Mouse (Mus musculus) hindbrain, embryonic 11.5 days (tissue): ENCODE data around the gene St8sia1. TPM values are rescaled to one million over a fixed set of nuclear protein-coding genes. Genes with fewer than 3 reads are reported as not detected.
"Not testable (repeated sequence)": the region's sequence is repeated elsewhere in the genome, so short reads cannot be mapped to it uniquely, and the experiment has no call there.

Source experiments
- ATAC-seq: fragments of 200-750 bp; cut with Nextera tagmentation; 2 replicates; pipeline ENCODE4 v1.8.0; 2017; ENCODE audit warnings: mild to moderate bottlenecking, moderate TSS enrichment, moderate library complexity; ENCODE audit not compliant: low FRiP score
- DNase-seq: peaks from one replicate; pipeline ENCODE4 v3.0.0-alpha.2; 2015; ENCODE audit warnings: low spot score
- H3K27ac ChIP-seq: fragments of 300-500 bp; sonication (generic); 2 replicates; pipeline ENCODE4 v1.5.1; 2014; ENCODE audit warnings: mild to moderate bottlenecking, low read depth, low read length
- H3K27me3 ChIP-seq: fragments of 300-500 bp; sonication (generic); 2 replicates; pipeline ENCODE4 v1.6.1; 2014; ENCODE audit warnings: mild to moderate bottlenecking, low read length, moderate library complexity, mixed read lengths; ENCODE audit not compliant: control insufficient read depth, insufficient read depth
- H3K36me3 ChIP-seq: fragments of 300-500 bp; sonication (generic); 2 replicates; pipeline ENCODE4 v1.6.1; 2014; ENCODE audit warnings: mild to moderate bottlenecking, low read length, moderate library complexity, mixed read lengths; ENCODE audit not compliant: control insufficient read depth, insufficient read depth
- H3K4me1 ChIP-seq: fragments of 300-500 bp; sonication (generic); replicated peaks from 2 replicates; pipeline ENCODE4 v1.6.1; 2014; ENCODE audit warnings: low read length, mixed read lengths; ENCODE audit not compliant: control insufficient read depth, insufficient read depth
- H3K4me2 ChIP-seq: fragments of 300-500 bp; sonication (generic); replicated peaks from 2 replicates; pipeline ENCODE4 v1.6.1; 2014; ENCODE audit warnings: mild to moderate bottlenecking, low read depth, low read length
- H3K4me3 ChIP-seq: fragments of 300-500 bp; sonication (generic); 2 replicates; pipeline ENCODE4 v1.5.1; 2014; ENCODE audit warnings: low read depth, low read length
- H3K9ac ChIP-seq: fragments of 300-500 bp; sonication (generic); 2 replicates; pipeline ENCODE4 v1.6.1; 2014; ENCODE audit warnings: low read depth, low read length
- H3K9me3 ChIP-seq: fragments of 300-500 bp; sonication (generic); 2 replicates; pipeline ENCODE4 v1.6.1; 2016; ENCODE audit warnings: low read length; ENCODE audit not compliant: control insufficient read depth
- WGBS: fragments of 180-500 bp; shearing (Covaris S2); extraction: QIAGEN DNeasy Blood & Tissue Kit; methylation state at CpG from one replicate; pipeline ENCODE4 v1.1.7; 2014; 5-methylcytosine and 5-hydroxymethylcytosine counted together
- polyA plus RNA-seq: library from polyadenylated mRNA; unstranded; fragments of >200 nt; fragmentation: Nextera tagmentation; extraction: Ambion mirVana; gene quantifications from 2 replicates; pipeline ENCODE4 v1.2.1, GENCODE M21; 2014

The St8sia1 gene
- polyA plus RNA-seq = 5.1 and 6.3 TPM in 2 replicates

- Histone ChIP-seq H3K9ac (peak within 1 kb of the TSS; percentile 86), H3K36me3 (no peaks in the 10 kb centered on the region), H3K9me3 (no peaks in the 10 kb centered on the region), H3K4me1 (no peaks in the 10 kb centered on the region), H3K4me3 (peak within 1 kb of the TSS; percentile 67), H3K27me3 (no peaks in the 10 kb centered on the region), H3K27ac (peak within 1 kb of the TSS; percentile 94), H3K4me2 (peak within 1 kb of the TSS; percentile 76)
- 1% methylated on average over 45 of the region's 45 CpGs for WGBS
- ATAC-seq (peak; percentile 81), DNase-seq (peak; percentile 76)
Measured at GRCm38 (mm10) chr6:142964076-142964530, at the start of gene St8sia1. TSS of gene St8sia1 (minus strand) at chr6:142964452.

GRCm38 (mm10) chr6:143012513-143013215 lies 48.4 kb upstream of the St8sia1 start:
- ATAC-seq = no peak
- no peak overlapping the region for H3K9ac ChIP-seq
- no peak overlapping the region for H3K27ac ChIP-seq
- H3K4me2 ChIP-seq = no peak overlapping the region
- DNase-seq = no peak
- H3K36me3 ChIP-seq = 0 out of 2 replicates have a peak, but pooled peaks cover 3% of the 10 kb centered on the region
- H3K27me3 ChIP-seq = no peaks in the 10 kb centered on the region
- no peaks in the 10 kb centered on the region for H3K4me1 ChIP-seq
- 94% methylated on average over 15 of the region's 15 CpGs for WGBS
- H3K9me3 ChIP-seq = no peaks in the 10 kb centered on the region
- no peak overlapping the region for H3K4me3 ChIP-seq

- ATAC-seq (no peak), DNase-seq (no peak)
- WGBS = 84% methylated on average over 5 of the region's 5 CpGs
- H3K36me3 ChIP-seq = 0 out of 2 replicates have a peak, but pooled peaks cover 3% of the 10 kb centered on the region
- H3K4me3 ChIP-seq = no peak overlapping the region
- H3K4me1 ChIP-seq = no peaks in the 10 kb centered on the region
- no peak overlapping the region for H3K4me2 ChIP-seq
- no peak overlapping the region for H3K9ac ChIP-seq
- H3K27me3 ChIP-seq = no peaks in the 10 kb centered on the region
- H3K9me3 ChIP-seq = no peaks in the 10 kb centered on the region
- H3K27ac ChIP-seq = no peak overlapping the region
Measured at GRCm38 (mm10) chr6:143008865-143009264, 44.6 kb upstream of the St8sia1 start.

- H3K9ac ChIP-seq, H3K9me3 ChIP-seq, DNase-seq, H3K27me3 ChIP-seq, ATAC-seq, H3K36me3 ChIP-seq, H3K4me3 ChIP-seq, H3K27ac ChIP-seq, H3K4me1 ChIP-seq, H3K4me2 ChIP-seq: not testable (repeated sequence)
- 92% methylated on average over 9 of the region's 9 CpGs for WGBS
Measured at GRCm38 (mm10) chr6:143005209-143005608, 41.0 kb upstream of the St8sia1 start.

- Histone ChIP-seq H3K9me3 (no peaks in the 10 kb centered on the region), H3K36me3 (no peaks in the 10 kb centered on the region), H3K27ac (no peak overlapping the region), H3K27me3 (no peaks in the 10 kb centered on the region), H3K9ac (no peak overlapping the region), H3K4me2 (no peak overlapping the region), H3K4me1 (no peaks in the 10 kb centered on the region), H3K4me3 (no peak overlapping the region)
- WGBS = 80% methylated on average over 9 of the region's 9 CpGs
- no peak for ATAC-seq
- no peak for DNase-seq
Measured at GRCm38 (mm10) chr6:143004801-143005200, 40.5 kb upstream of the St8sia1 start.

GRCm38 (mm10) chr6:142998221-142998999 lies 34.2 kb upstream of the St8sia1 start:
- Histone ChIP-seq H3K9me3 (no peaks in the 10 kb centered on the region), H3K27ac (no peak overlapping the region), H3K4me3 (no peak overlapping the region), H3K27me3 (no peaks in the 10 kb centered on the region), H3K4me2 (no peak overlapping the region), H3K36me3 (no peaks in the 10 kb centered on the region), H3K9ac (no peak overlapping the region), H3K4me1 (0 out of 2 replicates have a peak, but pooled peaks cover 2% of the 10 kb centered on the region)
- ATAC-seq (no peak), DNase-seq (no peak)
- WGBS = 79% methylated on average over 12 of the region's 12 CpGs

GRCm38 (mm10) chr6:142996887-142997286 lies 32.6 kb upstream of the St8sia1 start:
- Histone ChIP-seq H3K9ac (no peak overlapping the region), H3K36me3 (no peaks in the 10 kb centered on the region), H3K27ac (no peak overlapping the region), H3K4me2 (no peak overlapping the region), H3K4me1 (0 out of 2 replicates have a peak, but pooled peaks cover 2% of the 10 kb centered on the region), H3K27me3 (no peaks in the 10 kb centered on the region), H3K4me3 (no peak overlapping the region), H3K9me3 (no peaks in the 10 kb centered on the region)
- DNase-seq (no peak), ATAC-seq (no peak)
- 78% methylated on average over 3 of the region's 3 CpGs for WGBS

GRCm38 (mm10) chr6:142995567-142995966 lies 31.3 kb upstream of the St8sia1 start:
- H3K4me3 ChIP-seq = no peak overlapping the region
- DNase-seq = no peak

More at GRCm38 (mm10) chr6:142995567-142995966, 31.3 kb upstream of the St8sia1 start:
- H3K4me1 ChIP-seq = 0 out of 2 replicates have a peak, but pooled peaks cover 2% of the 10 kb centered on the region
- no peaks in the 10 kb centered on the region for H3K27me3 ChIP-seq
- no peaks in the 10 kb centered on the region for H3K9me3 ChIP-seq
- 80% methylated on average over 5 of the region's 5 CpGs for WGBS
- ATAC-seq = no peak
- H3K27ac ChIP-seq = no peak overlapping the region
- H3K4me2 ChIP-seq = no peak overlapping the region
- no peak overlapping the region for H3K9ac ChIP-seq
- H3K36me3 ChIP-seq = no peaks in the 10 kb centered on the region
